Mouse (Mus musculus): ENCODE measurements around the gene Capn11. TPM values are rescaled to one million over a fixed set of nuclear protein-coding genes. Genes with fewer than 3 reads are reported as not detected.
A peak's percentile ranks its signal among the peaks of the same experiment; 100 is the strongest.

The Capn11 gene
- total RNA-seq, 4 experiments from 2014 or later, result 0.22 to 1.1 (median 0.41) TPM

- DNase-seq (ENCODE audit: low spot score in 2 of 2), result no peak
These were observed 60.2 kb downstream of the Capn11 start for GRCm38 (mm10) chr17:45598891-45599290.

- no peak for DNase-seq (ENCODE audit: low spot score in 2 of 2)
These were observed 60.7 kb downstream of the Capn11 start for GRCm38 (mm10) chr17:45598376-45598775.

GRCm38 (mm10) chr17:45597787-45598186 lies 61.3 kb downstream of the Capn11 start:
- no peak for DNase-seq (ENCODE audit: low spot score in 2 of 2)

GRCm38 (mm10) chr17:45596631-45597396 lies 62.3 kb downstream of the Capn11 start:
- peak in 1 of 2 experiments; percentile 58 for DNase-seq (ENCODE audit: low spot score in 2 of 2)

- DNase-seq (ENCODE audit: low spot score in 2 of 2), result no peak
These were observed 63.3 kb downstream of the Capn11 start for GRCm38 (mm10) chr17:45595736-45596390.

GRCm38 (mm10) chr17:45594881-45595735 lies 64.0 kb downstream of the Capn11 start:
- no peak for DNase-seq (ENCODE audit: low spot score in 2 of 2)

GRCm38 (mm10) chr17:45594195-45594594 lies 64.9 kb downstream of the Capn11 start:
- no peak for DNase-seq (ENCODE audit: low spot score in 2 of 2)

GRCm38 (mm10) chr17:45593479-45593878 lies 65.6 kb downstream of the Capn11 start:
- DNase-seq (ENCODE audit: low spot score in 2 of 2), result no peak

GRCm38 (mm10) chr17:45592606-45593431 lies 66.3 kb downstream of the Capn11 start:
- DNase-seq (ENCODE audit: low spot score in 2 of 2), result no peak

- no peak for DNase-seq (ENCODE audit: low spot score in 2 of 2)
These were observed 67.2 kb downstream of the Capn11 start for GRCm38 (mm10) chr17:45591701-45592605.

GRCm38 (mm10) chr17:45590410-45590809 lies 68.7 kb downstream of the Capn11 start:
- DNase-seq (ENCODE audit: low spot score in 2 of 2), result no peak

- no peak for DNase-seq (ENCODE audit: low spot score in 2 of 2)
These were observed 69.3 kb downstream of the Capn11 start for GRCm38 (mm10) chr17:45589844-45590243.

- DNase-seq (ENCODE audit: low spot score in 2 of 2), result no peak
These were observed 69.9 kb downstream of the Capn11 start for GRCm38 (mm10) chr17:45589236-45589635.

GRCm38 (mm10) chr17:45588370-45588769 lies 70.8 kb downstream of the Capn11 start:
- no peak for DNase-seq (ENCODE audit: low spot score in 2 of 2)

- no peak for DNase-seq (ENCODE audit: low spot score in 2 of 2)
These were observed 72.7 kb downstream of the Capn11 start for GRCm38 (mm10) chr17:45586449-45586837.

- DNase-seq (ENCODE audit: low spot score in 2 of 2), result no peak
These were observed 73.2 kb downstream of the Capn11 start for GRCm38 (mm10) chr17:45585725-45586448.

- peak in 1 of 2 experiments; percentile 76 for DNase-seq (ENCODE audit: low spot score in 2 of 2)
These were observed 74.0 kb downstream of the Capn11 start for GRCm38 (mm10) chr17:45584939-45585678.

- DNase-seq (ENCODE audit: low spot score in 2 of 2), result peak; percentile 67 to 79
These were observed 74.8 kb downstream of the Capn11 start for GRCm38 (mm10) chr17:45584096-45584896.

Data from layer of hippocampus, adult 8-10 months (tissue).